Mouse (Mus musculus): Measurements from ENCODE around the gene Kif20b. TPM values are rescaled to one million over a fixed set of nuclear protein-coding genes. Genes with fewer than 3 reads are reported as not detected.
A peak's percentile ranks its signal among the peaks of the same experiment; 100 is the strongest.

Gene Kif20b
- total and polyA plus RNA-seq, 2 experiments from 2014 or later: 3.8 to 7.0 TPM

GRCm38 (mm10) chr19:34959369-34959768 is 37.2 kb downstream of the Kif20b start:
- no peak overlapping the region for H3K9ac ChIP-seq (replicated peaks; ENCODE audit: low read length)
- H3K9me3 ChIP-seq (ENCODE audit: low read length): no peaks in the 10 kb centered on the region
- H3K4me1 ChIP-seq (ENCODE audit: insufficient read depth, low read length): no peaks in the 10 kb centered on the region
- no peak for TF ChIP-seq CTCF (IDR thresholded peaks at IDR 0.05; ENCODE audit: low read depth)
- H3K4me3 ChIP-seq (ENCODE audit: low read length): no peak overlapping the region
- H3K27ac ChIP-seq: no peak overlapping the region
- ATAC-seq (no peak), DNase-seq (ENCODE audit: low spot score) (no peak)
- H3K27me3 ChIP-seq (ENCODE audit: insufficient read depth, low read length): no peaks in the 10 kb centered on the region
- H3K4me2 ChIP-seq (ENCODE audit: low read depth, low read length): no peak overlapping the region
- H3K36me3 ChIP-seq (ENCODE audit: insufficient read depth, low read length): no peaks in the 10 kb centered on the region
- 81% methylated on average over 11 of the region's 11 CpGs for WGBS

DNA sequence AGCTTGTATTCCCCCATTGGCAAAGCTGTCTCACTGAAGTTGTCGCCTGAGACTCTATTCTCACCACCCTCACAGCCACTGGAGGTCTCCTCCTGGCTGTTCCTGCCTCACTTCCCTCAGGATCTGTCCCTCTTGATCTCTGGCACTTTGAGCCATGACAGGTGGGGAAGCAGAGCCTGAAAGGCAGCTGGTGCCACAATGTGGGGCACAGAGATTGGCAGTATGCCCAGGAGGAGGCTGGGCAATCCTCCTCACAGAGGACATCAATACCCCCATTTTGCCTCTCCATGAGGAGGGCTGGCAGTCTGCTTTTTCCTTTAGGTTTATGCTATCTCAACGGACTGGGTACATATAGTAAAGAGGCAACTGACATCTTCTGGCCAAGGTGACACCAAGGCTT is 62.6 kb downstream of the Kif20b start:
- Histone ChIP-seq H3K4me3 (ENCODE audit: low read length) (no peak overlapping the region), H3K36me3 (ENCODE audit: insufficient read depth, low read length) (no peaks in the 10 kb centered on the region), H3K4me2 (ENCODE audit: low read depth, low read length) (no peak overlapping the region), H3K27me3 (ENCODE audit: insufficient read depth, low read length) (no peaks in the 10 kb centered on the region), H3K9ac (replicated peaks; ENCODE audit: low read length) (no peak overlapping the region), H3K9me3 (ENCODE audit: low read length) (no peaks in the 10 kb centered on the region), H3K27ac (no peak overlapping the region), H3K4me1 (ENCODE audit: insufficient read depth, low read length) (peaks cover 4% of the 10 kb centered on the region; the same call in 1 of the 2 replicates)
- no peak for TF ChIP-seq CTCF (IDR thresholded peaks at IDR 0.05; ENCODE audit: low read depth)
- ATAC-seq: peak; percentile 71
- peak; percentile 59 for DNase-seq (ENCODE audit: low spot score)
- WGBS: 46% methylated on average over 2 of the region's 2 CpGs

GRCm38 (mm10) chr19:34990443-34990842 is 68.3 kb downstream of the Kif20b start:
- DNase-seq (ENCODE audit: low spot score): peak; percentile 11

DNA sequence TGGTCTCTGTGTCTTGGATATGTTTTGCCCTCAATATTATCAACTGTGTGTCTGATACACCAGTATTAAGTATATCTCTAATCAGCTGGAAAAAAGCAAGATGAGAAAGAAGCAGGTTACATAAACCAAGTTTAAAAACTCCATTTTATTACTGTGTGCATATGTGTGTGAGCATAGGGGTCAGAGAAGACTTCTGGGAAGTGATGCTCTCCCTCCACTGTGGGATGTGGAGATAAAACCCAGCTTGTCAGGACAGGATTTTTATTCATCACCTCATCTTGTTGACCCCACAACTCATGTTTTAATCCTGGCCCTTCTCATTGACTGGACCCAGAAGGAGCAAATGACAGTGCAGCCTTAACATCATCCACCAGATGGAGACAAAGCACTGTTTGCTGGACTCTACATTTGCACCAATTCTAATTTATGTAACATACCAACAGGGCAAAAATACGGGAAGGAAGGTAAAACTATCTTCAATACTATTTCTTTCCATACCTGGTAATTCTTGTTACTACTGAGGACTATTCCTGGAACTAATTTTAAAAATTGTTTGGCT is 70.9 kb downstream of the Kif20b start:
- 12% methylated on average over 1 of the region's 1 CpGs for WGBS
- Histone ChIP-seq H3K27me3 (ENCODE audit: insufficient read depth, low read length) (no peaks in the 10 kb centered on the region), H3K9ac (replicated peaks; ENCODE audit: low read length) (no peak overlapping the region), H3K36me3 (ENCODE audit: insufficient read depth, low read length) (no peaks in the 10 kb centered on the region), H3K9me3 (ENCODE audit: low read length) (no peaks in the 10 kb centered on the region), H3K4me1 (ENCODE audit: insufficient read depth, low read length) (no peaks in the 10 kb centered on the region), H3K27ac (no peak overlapping the region), H3K4me2 (ENCODE audit: low read depth, low read length) (no peak overlapping the region), H3K4me3 (ENCODE audit: low read length) (no peak overlapping the region)
- ATAC-seq: peak; percentile 82
- TF ChIP-seq CTCF (IDR thresholded peaks at IDR 0.05; ENCODE audit: low read depth): peak; percentile 96
- DNase-seq (ENCODE audit: low spot score): peak; percentile 83

More at GRCm38 (mm10) chr19:34990443-34990842, 68.3 kb downstream of the Kif20b start:
- H3K9ac ChIP-seq (replicated peaks; ENCODE audit: low read length): no peak overlapping the region
- H3K9me3 ChIP-seq (ENCODE audit: low read length): no peaks in the 10 kb centered on the region
- no peaks in the 10 kb centered on the region for H3K27me3 ChIP-seq (ENCODE audit: insufficient read depth, low read length)
- no peak for ATAC-seq
- no peak overlapping the region for H3K4me2 ChIP-seq (ENCODE audit: low read depth, low read length)
- H3K36me3 ChIP-seq (ENCODE audit: insufficient read depth, low read length): no peaks in the 10 kb centered on the region
- TF ChIP-seq CTCF (IDR thresholded peaks at IDR 0.05; ENCODE audit: low read depth): no peak
- no peak overlapping the region for H3K27ac ChIP-seq
- WGBS: 64% methylated on average over 4 of the region's 4 CpGs
- no peaks in the 10 kb centered on the region for H3K4me1 ChIP-seq (ENCODE audit: insufficient read depth, low read length)
- no peak overlapping the region for H3K4me3 ChIP-seq (ENCODE audit: low read length)

DNA sequence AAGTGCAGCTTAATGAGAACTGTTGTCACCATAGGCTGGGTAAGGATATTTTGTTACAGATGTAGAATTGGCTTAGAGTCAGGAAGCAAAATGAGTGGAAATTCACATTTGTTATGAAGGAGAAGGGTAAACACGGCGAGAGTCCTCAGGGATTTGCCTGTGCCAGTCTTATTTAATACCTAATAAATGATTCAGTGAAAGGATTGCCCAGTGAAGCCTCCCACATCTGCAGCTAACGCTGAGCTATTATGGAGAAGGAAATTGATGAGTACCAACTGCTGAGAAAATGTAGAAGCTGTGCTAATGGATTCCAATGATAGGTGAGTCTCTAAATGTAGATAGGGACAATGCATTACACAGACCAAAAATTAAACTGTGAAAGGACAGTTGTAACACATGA is 92.9 kb downstream of the Kif20b start:
- no peak for DNase-seq (ENCODE audit: low spot score)
- H3K9ac ChIP-seq (replicated peaks; ENCODE audit: low read length): no peak overlapping the region
- no peak for ATAC-seq
- H3K36me3 ChIP-seq (ENCODE audit: insufficient read depth, low read length): no peaks in the 10 kb centered on the region
- no peak overlapping the region for H3K27ac ChIP-seq
- H3K27me3 ChIP-seq (ENCODE audit: insufficient read depth, low read length): no peaks in the 10 kb centered on the region
- no peaks in the 10 kb centered on the region for H3K9me3 ChIP-seq (ENCODE audit: low read length)
- H3K4me1 ChIP-seq (ENCODE audit: insufficient read depth, low read length): no peaks in the 10 kb centered on the region
- TF ChIP-seq CTCF (IDR thresholded peaks at IDR 0.05; ENCODE audit: low read depth): no peak
- no peak overlapping the region for H3K4me3 ChIP-seq (ENCODE audit: low read length)
- 60% methylated on average over 3 of the region's 3 CpGs for WGBS
- no peak overlapping the region for H3K4me2 ChIP-seq (ENCODE audit: low read depth, low read length)

DNA sequence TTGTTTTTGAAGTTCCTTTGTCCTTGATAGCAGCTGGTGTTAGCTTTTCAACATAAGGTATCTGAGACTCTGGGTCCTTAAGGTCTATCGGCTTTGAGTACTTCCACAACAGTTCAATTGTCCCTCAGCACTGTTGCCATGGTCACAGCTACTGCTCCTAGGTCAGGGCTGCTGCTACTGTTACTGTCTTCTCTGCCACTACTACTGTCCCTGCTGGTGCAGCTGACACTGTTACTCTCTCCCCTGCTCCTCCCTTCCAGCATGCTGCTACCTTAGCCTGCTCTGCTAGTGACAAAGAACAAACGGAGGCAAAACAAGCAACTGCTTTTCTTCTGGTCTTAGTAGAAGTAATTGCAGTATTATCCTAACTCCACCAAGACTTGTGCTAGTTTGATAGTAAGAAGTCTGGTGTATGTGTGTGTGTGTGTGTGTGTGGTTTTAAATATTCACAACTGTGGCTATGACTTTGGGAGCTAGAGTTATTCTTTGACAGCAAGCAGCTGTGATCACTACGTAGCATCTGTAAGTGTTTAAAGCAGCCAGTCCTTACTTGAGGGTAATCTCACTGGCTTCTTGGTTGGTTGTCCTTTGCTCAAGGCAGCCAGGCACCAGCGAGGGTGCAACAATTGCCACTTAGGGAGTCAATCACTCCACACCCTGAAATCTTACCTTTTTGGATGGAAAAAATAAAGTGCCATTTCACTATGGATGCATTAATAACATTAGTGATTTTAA is 95.5 kb downstream of the Kif20b start:
- Histone ChIP-seq H3K27ac (no peak overlapping the region), H3K36me3 (ENCODE audit: insufficient read depth, low read length) (no peaks in the 10 kb centered on the region), H3K4me3 (ENCODE audit: low read length) (no peak overlapping the region), H3K27me3 (ENCODE audit: insufficient read depth, low read length) (no peaks in the 10 kb centered on the region), H3K4me1 (ENCODE audit: insufficient read depth, low read length) (no peaks in the 10 kb centered on the region), H3K9me3 (ENCODE audit: low read length) (no peaks in the 10 kb centered on the region), H3K9ac (replicated peaks; ENCODE audit: low read length) (no peak overlapping the region), H3K4me2 (ENCODE audit: low read depth, low read length) (no peak overlapping the region)
- WGBS: 63% methylated on average over 4 of the region's 4 CpGs
- DNase-seq (ENCODE audit: low spot score) (no peak), ATAC-seq (no peak)
- no peak for TF ChIP-seq CTCF (IDR thresholded peaks at IDR 0.05; ENCODE audit: low read depth)

DNA sequence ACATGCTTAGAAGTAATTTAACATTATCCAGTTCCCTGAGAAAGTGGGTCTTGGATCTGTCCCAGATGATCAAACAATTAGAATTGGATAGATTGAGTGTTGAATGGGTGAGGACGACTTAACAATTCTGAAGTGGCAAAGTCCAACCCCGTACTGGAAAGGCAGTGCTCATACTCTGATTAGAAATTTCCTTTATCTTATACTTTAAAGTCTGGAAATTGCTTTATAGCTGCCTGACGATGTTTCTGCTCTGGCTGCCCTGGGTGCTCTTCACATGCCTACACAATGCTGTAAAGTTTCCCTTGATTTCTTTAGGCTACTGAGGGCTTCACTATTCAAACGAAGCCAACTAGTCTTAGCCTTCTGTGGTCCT is 96.0 kb downstream of the Kif20b start:
- ATAC-seq: no peak
- no peak overlapping the region for H3K9ac ChIP-seq (replicated peaks; ENCODE audit: low read length)
- no peaks in the 10 kb centered on the region for H3K36me3 ChIP-seq (ENCODE audit: insufficient read depth, low read length)
- H3K9me3 ChIP-seq (ENCODE audit: low read length): no peaks in the 10 kb centered on the region
- WGBS: 80% methylated on average over 4 of the region's 4 CpGs
- no peak overlapping the region for H3K4me2 ChIP-seq (ENCODE audit: low read depth, low read length)
- TF ChIP-seq CTCF (IDR thresholded peaks at IDR 0.05; ENCODE audit: low read depth): no peak
- no peak for DNase-seq (ENCODE audit: low spot score)
- no peaks in the 10 kb centered on the region for H3K4me1 ChIP-seq (ENCODE audit: insufficient read depth, low read length)
- no peaks in the 10 kb centered on the region for H3K27me3 ChIP-seq (ENCODE audit: insufficient read depth, low read length)
- H3K27ac ChIP-seq: no peak overlapping the region
- H3K4me3 ChIP-seq (ENCODE audit: low read length): no peak overlapping the region

MicroRNAs encoded within 50 kb of the gene (microRNA counts, 519-probe panel; counts per million panel counts)
- microRNA mmu-miR-1950: not detected

Small RNA genes lying within 50 kb of the gene (microRNA-seq; reads per million reads assigned to microRNA genes)
- 0 to 0.35 reads per million in 2 experiments for gene Mir1950

Other genes with a start within 250 kb of the Kif20b start
- gene Slc16a12, start 175.1 kb upstream of the Kif20b start, total RNA-seq (2014; rRNA removed): 2.1 and 3.6 TPM in 2 replicates
- 2.1 and 3.0 TPM in 2 replicates for gene Slc16a12, start 175.1 kb upstream of the Kif20b start, polyA plus RNA-seq (2015; fragmentation: Nextera tagmentation; extraction: Ambion mirVana)
- 11.2 and 16.1 TPM in 2 replicates for gene Pank1, start 42.9 kb upstream of the Kif20b start, total RNA-seq (2014; rRNA removed)
- 7.4 and 7.7 TPM in 2 replicates for gene Pank1, start 42.9 kb upstream of the Kif20b start, polyA plus RNA-seq (2015; fragmentation: Nextera tagmentation; extraction: Ambion mirVana)

Data from hindbrain, postnatal 0 days (tissue).